Mouse (Mus musculus) midbrain, embryonic 13.5 days (tissue): Measurements from ENCODE around the gene Sec16a. TPM values are rescaled to one million over a fixed set of nuclear protein-coding genes. Genes with fewer than 3 reads are reported as not detected.

ENCODE experiments used
- ATAC-seq: fragments of 200-750 bp; cut with Nextera tagmentation; 2 replicates; pipeline ENCODE4 v1.8.0; 2017; ENCODE audit warnings: mild to moderate bottlenecking, moderate TSS enrichment, moderate library complexity
- H3K27ac ChIP-seq: fragments of 300-500 bp; sonication (generic); 2 replicates; pipeline ENCODE4 v1.5.1; 2015; ENCODE audit warnings: inconsistent platforms, mild to moderate bottlenecking, moderate library complexity
- H3K27me3 ChIP-seq: fragments of 300-500 bp; sonication (generic); 2 replicates; pipeline ENCODE4 v1.6.1; 2015; ENCODE audit warnings: mild to moderate bottlenecking, inconsistent platforms
- H3K36me3 ChIP-seq: fragments of 300-500 bp; sonication (generic); 2 replicates; pipeline ENCODE4 v1.6.1; 2015; ENCODE audit warnings: mild to moderate bottlenecking, inconsistent platforms
- H3K4me1 ChIP-seq: fragments of 300-500 bp; sonication (generic); replicated peaks from 2 replicates; pipeline ENCODE4 v1.6.1; 2015; ENCODE audit warnings: inconsistent platforms
- H3K4me2 ChIP-seq: fragments of 300-500 bp; sonication (generic); replicated peaks from 2 replicates; pipeline ENCODE4 v1.6.1; 2015; ENCODE audit warnings: moderate library complexity, mild to moderate bottlenecking, inconsistent platforms
- H3K4me3 ChIP-seq: fragments of 300-500 bp; sonication (generic); replicated peaks from 2 replicates; pipeline ENCODE4 v1.5.1; 2015; ENCODE audit warnings: mild to moderate bottlenecking, inconsistent platforms
- H3K9ac ChIP-seq: fragments of 300-500 bp; sonication (generic); replicated peaks from 2 replicates; pipeline ENCODE4 v1.6.1; 2015; ENCODE audit warnings: mild to moderate bottlenecking, inconsistent platforms
- H3K9me3 ChIP-seq: fragments of 300-500 bp; sonication (generic); 2 replicates; pipeline ENCODE4 v1.6.1; 2016; ENCODE audit warnings: mild to moderate bottlenecking, inconsistent platforms
- WGBS: fragments of 180-500 bp; shearing (Covaris S2); methylation state at CpG from one replicate; pipeline ENCODE4 v1.1.7; 2015; 5-methylcytosine and 5-hydroxymethylcytosine counted together
- polyA plus RNA-seq: library from polyadenylated mRNA; unstranded; fragments of >200 nt; fragmentation: Nextera tagmentation; extraction: Ambion mirVana; gene quantifications from 2 replicates; pipeline ENCODE4 v1.2.1, GENCODE M21; 2015

Gene Sec16a
- polyA plus RNA-seq, 1 experiment from 2014 or later: 22.8 TPM

DNA sequence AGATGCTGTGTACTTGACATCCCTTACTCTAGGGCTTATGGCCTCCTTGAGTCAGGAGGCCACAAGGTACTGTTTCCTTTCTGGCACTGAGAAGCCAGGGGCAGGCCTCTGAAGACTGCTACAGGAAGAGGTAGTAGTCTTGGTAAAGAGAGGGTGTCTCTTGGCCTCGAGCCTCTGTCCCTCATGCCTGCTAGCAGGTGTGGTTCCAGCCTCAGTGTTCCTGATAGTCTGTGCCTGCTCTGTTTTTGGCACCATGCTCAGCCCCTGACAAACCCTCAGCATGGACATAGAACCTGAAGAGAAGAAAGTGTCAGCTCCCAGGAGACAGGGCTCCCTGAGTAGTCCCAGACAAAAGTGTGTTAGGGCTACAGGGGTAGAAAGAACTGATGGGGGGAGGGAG lies 2.4 kb upstream of the Sec16a start:
- H3K4me2 ChIP-seq: no peak overlapping the region
- no peaks in the 10 kb centered on the region for H3K27me3 ChIP-seq
- H3K27ac ChIP-seq: no peak overlapping the region
- peaks cover 39% of the 10 kb centered on the region for H3K4me1 ChIP-seq
- H3K4me3 ChIP-seq: no peak overlapping the region
- H3K9ac ChIP-seq: 0 out of 2 replicates have a peak overlapping the region, but pooled peaks have one; percentile 0
- WGBS: 89% methylated on average over 1 of the region's 1 CpGs
- H3K36me3 ChIP-seq: no peaks in the 10 kb centered on the region
- ATAC-seq: no peak
- H3K9me3 ChIP-seq: no peaks in the 10 kb centered on the region

DNA sequence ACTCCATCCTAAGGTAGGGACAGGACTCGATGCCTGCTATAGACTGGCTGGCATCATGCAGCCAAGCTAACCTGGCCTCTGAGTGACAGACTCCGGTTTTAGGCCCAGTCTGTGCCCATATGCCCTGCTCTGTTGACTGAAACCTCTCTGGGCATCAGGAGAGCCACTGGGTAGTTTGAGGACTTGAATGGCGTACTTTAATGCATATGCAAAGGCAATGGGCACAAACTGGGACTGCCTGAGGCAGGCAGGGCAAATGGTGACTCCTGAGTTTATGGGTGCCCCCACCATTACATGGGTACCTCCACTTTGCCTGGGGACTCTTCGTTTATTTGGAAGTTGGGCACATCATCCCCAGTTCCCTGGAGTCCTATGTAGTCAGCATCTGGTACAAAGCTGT lies 1.7 kb upstream of the Sec16a start:
- Histone ChIP-seq H3K36me3 (peaks cover 2% of the 10 kb centered on the region), H3K4me1 (peaks cover 39% of the 10 kb centered on the region), H3K9ac (peak overlapping the region; percentile 85), H3K27ac (peak overlapping the region; percentile 86; the same call in 1 of the 2 replicates), H3K4me2 (peak overlapping the region; percentile 92), H3K27me3 (no peaks in the 10 kb centered on the region), H3K4me3 (peak overlapping the region; percentile 87), H3K9me3 (no peaks in the 10 kb centered on the region)
- ATAC-seq: no peak
- WGBS: 75% methylated on average over 4 of the region's 4 CpGs

DNA sequence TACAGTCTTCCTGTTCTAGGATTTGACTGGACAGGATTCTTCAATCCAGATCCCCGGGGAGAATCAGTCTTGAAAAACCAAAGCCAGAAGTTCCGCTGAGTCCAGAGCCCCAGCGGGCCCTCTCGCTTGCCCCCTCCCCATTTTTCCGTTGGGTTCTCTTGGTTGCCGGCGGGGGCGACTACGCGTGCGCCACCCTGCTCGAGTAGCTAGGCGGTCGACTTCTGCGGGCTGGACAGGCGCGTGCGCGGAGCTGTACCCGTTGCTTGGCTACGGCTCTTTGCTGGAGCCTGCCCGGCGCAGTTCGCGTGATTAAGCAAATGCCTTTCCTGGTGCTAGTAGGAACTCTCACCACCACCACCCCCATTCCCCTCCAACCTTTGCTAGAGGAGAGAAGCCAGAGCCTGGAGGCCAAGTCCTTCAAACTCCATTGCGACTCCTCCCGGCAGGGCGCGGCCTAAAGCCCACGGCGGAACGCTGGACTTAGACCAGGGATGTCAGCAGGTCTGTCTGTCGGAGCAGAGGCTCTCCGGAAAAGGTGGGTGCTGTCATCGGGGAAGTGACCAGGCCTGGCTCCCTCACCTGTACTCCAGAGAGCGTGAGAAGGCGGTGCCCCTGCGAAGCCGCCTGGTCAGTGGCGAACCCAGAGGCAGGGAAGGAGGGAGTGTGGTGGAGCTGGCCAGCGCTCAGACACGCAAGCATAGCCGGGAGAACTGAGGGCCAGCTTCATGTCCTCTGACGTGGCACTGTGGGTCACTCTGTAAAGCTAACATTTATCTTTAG lies 840 bp upstream of the Sec16a start:
- Histone ChIP-seq H3K9me3 (no peaks in the 10 kb centered on the region), H3K4me3 (peak overlapping the region; percentile 87), H3K4me1 (peaks cover 39% of the 10 kb centered on the region), H3K36me3 (peaks cover 10% of the 10 kb centered on the region), H3K9ac (peak overlapping the region; percentile 85), H3K27me3 (no peaks in the 10 kb centered on the region), H3K27ac (peak overlapping the region; percentile 86), H3K4me2 (peak overlapping the region; percentile 92)
- 1% methylated on average over 44 of the region's 44 CpGs for WGBS
- peak; percentile 92 for ATAC-seq

DNA sequence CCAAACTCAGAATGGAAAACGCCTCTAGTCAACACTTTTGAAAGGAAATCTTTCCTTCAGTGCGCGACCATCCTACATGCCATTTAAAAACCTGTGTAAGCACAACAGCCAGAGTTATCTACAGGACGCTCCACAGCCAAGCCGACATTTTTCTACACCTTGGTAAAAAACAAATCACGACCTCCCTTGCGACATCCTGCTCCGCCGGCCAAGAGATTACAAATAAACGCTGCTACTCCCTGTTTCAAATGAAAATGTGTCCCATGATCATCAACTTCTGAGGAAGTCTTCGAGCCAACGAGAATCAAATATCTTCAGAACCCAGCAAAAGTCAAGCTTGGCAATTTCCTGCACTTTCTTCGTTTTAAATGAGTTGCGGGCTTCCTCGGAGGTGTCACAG lies 648 bp downstream of the Sec16a start:
- peak overlapping the region; percentile 85 for H3K4me2 ChIP-seq
- 7% methylated on average over 15 of the region's 15 CpGs for WGBS
- no peak for ATAC-seq
- H3K4me1 ChIP-seq: peaks cover 34% of the 10 kb centered on the region
- no peaks in the 10 kb centered on the region for H3K9me3 ChIP-seq
- peak overlapping the region; percentile 90 for H3K9ac ChIP-seq
- H3K27ac ChIP-seq: peak overlapping the region; percentile 92
- peak overlapping the region; percentile 87 for H3K4me3 ChIP-seq
- H3K36me3 ChIP-seq: peaks cover 25% of the 10 kb centered on the region
- no peaks in the 10 kb centered on the region for H3K27me3 ChIP-seq

DNA sequence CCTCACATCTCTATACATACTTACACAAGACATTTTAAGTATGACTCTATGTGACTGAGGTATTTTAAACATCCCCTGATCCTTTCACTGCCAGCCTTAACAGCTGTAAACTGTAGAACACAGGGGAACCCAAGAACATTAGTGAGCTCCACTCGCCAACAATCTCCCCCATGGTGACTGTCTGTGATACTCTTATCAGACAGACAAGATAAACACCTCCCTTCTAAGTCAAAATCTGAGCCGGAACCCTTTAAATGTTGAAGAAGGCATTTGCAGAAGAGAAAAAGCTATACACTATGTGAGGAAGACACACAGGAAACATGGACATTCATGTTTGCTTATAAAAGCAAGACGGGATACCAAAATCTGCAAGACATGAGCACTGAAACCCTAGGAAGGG lies 1.1 kb downstream of the Sec16a start:
- 74% methylated on average over 3 of the region's 3 CpGs for WGBS
- peaks cover 30% of the 10 kb centered on the region for H3K36me3 ChIP-seq
- H3K4me2 ChIP-seq: peak overlapping the region; percentile 85
- ATAC-seq: no peak
- peak overlapping the region; percentile 87 for H3K4me3 ChIP-seq
- H3K4me1 ChIP-seq: peaks cover 34% of the 10 kb centered on the region
- no peak overlapping the region for H3K27ac ChIP-seq
- H3K9ac ChIP-seq: peak overlapping the region; percentile 90
- no peaks in the 10 kb centered on the region for H3K9me3 ChIP-seq
- H3K27me3 ChIP-seq: no peaks in the 10 kb centered on the region

DNA sequence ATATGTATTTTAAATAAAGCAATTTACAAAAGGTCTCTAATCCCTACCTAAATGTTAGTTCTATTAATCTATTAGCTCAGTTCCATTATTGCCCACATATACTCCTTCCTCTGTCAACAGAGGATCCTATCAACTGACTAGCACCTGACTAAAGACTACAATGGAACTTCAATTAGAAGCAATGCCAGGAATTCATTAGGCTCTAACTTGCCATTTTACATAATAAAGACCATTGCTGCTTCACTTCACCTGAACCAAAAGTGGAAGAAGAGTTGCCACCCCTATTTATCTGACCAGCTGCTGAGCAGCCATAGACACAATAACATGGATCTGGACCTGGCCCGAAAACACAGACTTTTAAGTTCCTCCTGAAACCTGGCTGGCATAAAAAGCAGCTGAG lies 2.2 kb downstream of the Sec16a start:
- Histone ChIP-seq H3K36me3 (peaks cover 40% of the 10 kb centered on the region), H3K9ac (no peak overlapping the region), H3K4me1 (peaks cover 39% of the 10 kb centered on the region), H3K9me3 (no peaks in the 10 kb centered on the region), H3K4me3 (no peak overlapping the region), H3K27me3 (no peaks in the 10 kb centered on the region), H3K27ac (no peak overlapping the region), H3K4me2 (peak overlapping the region; percentile 0; the same call in 1 of the 2 replicates)
- WGBS: 68% methylated on average over 1 of the region's 1 CpGs
- no peak for ATAC-seq

DNA sequence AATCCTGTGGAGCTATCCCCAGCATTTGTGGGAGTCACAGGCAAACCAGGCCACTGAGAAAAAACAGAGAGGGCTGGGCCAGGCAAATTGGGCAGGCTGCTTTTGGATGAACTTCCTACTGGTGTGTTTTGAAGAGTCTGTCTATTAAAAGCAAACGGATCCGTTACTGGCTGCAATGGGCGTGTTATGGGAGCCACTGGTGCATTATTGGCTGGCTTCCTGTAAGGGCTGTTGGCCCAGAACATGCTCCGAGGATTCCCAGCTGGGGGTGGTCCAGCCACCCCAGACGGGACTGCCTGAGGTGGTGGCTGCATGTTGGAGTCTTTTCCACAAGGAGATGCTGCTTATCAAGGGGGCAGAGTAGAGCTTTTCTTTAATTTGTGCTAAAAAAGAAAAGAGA lies 3.3 kb downstream of the Sec16a start:
- no peak overlapping the region for H3K4me3 ChIP-seq
- H3K36me3 ChIP-seq: peaks cover 48% of the 10 kb centered on the region
- H3K4me1 ChIP-seq: peaks cover 37% of the 10 kb centered on the region
- 87% methylated on average over 5 of the region's 5 CpGs for WGBS
- no peak overlapping the region; the same call in 1 of the 2 replicates for H3K9ac ChIP-seq
- no peak overlapping the region for H3K27ac ChIP-seq
- ATAC-seq: no peak
- H3K4me2 ChIP-seq: no peak overlapping the region
- H3K9me3 ChIP-seq: no peaks in the 10 kb centered on the region
- H3K27me3 ChIP-seq: no peaks in the 10 kb centered on the region

DNA sequence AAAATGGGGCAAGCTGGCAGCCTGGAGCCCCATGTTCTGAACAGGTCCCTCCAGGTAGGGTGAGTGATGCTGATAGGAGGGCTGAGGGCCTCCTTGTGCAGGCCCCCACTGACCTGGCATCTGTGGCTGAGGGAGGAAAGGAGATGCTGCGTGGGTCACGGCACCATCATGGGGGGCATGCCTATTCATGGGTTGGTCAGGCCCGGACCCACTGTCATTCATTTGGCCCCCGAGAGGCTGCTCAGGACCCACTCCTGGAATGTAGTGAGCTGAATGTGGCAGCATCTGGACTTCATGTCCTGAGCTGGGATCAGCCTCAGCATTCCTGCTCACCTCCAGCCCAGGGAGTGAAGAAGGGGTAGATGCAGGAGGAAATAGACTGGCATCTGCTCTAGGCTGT lies 3.8 kb downstream of the Sec16a start:
- 93% methylated on average over 4 of the region's 4 CpGs for WGBS
- H3K36me3 ChIP-seq: peaks cover 50% of the 10 kb centered on the region
- no peak for ATAC-seq

DNA sequence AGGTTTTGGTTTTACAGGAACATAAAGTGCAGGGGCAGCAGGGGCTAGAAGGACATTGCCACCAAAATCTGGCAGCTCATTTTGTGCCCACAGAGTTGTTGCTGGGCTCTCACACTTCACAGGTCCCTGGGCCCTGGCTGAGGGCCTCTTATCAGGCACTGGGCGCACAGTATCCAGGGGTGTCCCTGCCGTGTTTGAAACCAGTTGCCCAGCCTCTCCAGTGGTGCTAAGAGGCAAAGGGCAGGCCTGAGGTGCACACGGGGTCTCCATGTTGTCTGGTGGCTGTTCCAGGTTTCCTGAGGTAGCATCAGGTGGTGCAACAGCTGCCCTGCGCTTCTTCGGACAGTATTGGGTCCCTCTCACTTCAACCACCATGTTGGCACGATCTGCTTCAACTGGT lies 5.3 kb downstream of the Sec16a start:
- Histone ChIP-seq H3K36me3 (peaks cover 66% of the 10 kb centered on the region), H3K9ac (no peak overlapping the region), H3K9me3 (no peaks in the 10 kb centered on the region), H3K4me3 (no peak overlapping the region), H3K4me2 (no peak overlapping the region), H3K27me3 (no peaks in the 10 kb centered on the region), H3K27ac (no peak overlapping the region), H3K4me1 (peaks cover 30% of the 10 kb centered on the region)
- no peak for ATAC-seq
- WGBS: 96% methylated on average over 6 of the region's 6 CpGs

More for the DNA sequence above, 3.8 kb downstream of the Sec16a start:
- no peaks in the 10 kb centered on the region for H3K9me3 ChIP-seq
- no peak overlapping the region for H3K4me3 ChIP-seq
- H3K27me3 ChIP-seq: no peaks in the 10 kb centered on the region
- no peak overlapping the region for H3K27ac ChIP-seq
- no peak overlapping the region; the same call in 1 of the 2 replicates for H3K9ac ChIP-seq
- H3K4me1 ChIP-seq: peaks cover 33% of the 10 kb centered on the region
- H3K4me2 ChIP-seq: no peak overlapping the region

DNA sequence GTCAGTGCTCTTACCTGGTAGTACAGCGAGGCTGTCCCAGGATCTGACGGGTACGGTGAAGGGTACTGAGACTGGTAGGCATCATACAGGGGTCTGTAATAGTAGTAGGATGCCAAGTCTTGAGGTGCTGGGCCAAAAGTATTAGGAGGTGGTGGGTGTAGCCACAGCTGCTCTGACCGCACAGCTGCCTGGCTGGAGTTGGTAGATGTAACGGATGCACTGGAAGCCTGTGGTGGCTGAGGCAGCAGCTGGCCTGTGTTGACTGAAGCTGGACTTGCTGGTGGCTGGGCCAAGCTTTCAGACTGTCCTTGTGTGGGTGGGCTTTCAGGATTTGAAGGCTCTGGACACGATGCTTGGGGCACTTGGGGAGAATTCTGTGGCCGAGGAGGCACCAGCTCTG lies 6.6 kb downstream of the Sec16a start:
- peaks cover 78% of the 10 kb centered on the region for H3K36me3 ChIP-seq

DNA sequence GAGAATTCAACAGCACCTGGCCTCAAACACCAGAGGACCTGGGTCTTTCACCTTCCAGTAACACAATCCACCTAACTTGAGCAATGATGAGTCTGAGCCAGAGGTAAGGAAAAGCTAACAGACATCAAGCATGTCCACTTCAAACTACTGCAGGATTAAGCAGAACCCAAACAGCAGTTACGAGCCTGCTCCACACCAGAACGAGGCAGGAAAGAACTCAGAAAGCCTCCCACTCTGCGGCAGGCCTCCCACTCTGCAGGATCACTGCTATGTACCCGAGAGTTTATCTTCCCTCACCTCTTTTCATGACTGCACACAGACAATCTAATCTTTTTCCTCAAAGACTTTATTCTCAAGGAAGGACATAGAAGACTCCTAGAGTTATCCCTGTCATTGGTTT lies 7.8 kb downstream of the Sec16a start:
- Histone ChIP-seq H3K9ac (peak overlapping the region; percentile 45), H3K27me3 (no peaks in the 10 kb centered on the region), H3K4me2 (no peak overlapping the region), H3K4me3 (no peak overlapping the region), H3K9me3 (no peaks in the 10 kb centered on the region), H3K4me1 (peaks cover 15% of the 10 kb centered on the region), H3K27ac (no peak overlapping the region), H3K36me3 (peaks cover 89% of the 10 kb centered on the region)
- 73% methylated on average over 4 of the region's 4 CpGs for WGBS
- no peak for ATAC-seq

More for the DNA sequence above, 6.6 kb downstream of the Sec16a start:
- Histone ChIP-seq H3K9me3 (no peaks in the 10 kb centered on the region), H3K4me2 (no peak overlapping the region), H3K4me3 (no peak overlapping the region), H3K27me3 (no peaks in the 10 kb centered on the region), H3K9ac (peak overlapping the region; percentile 29; the same call in 1 of the 2 replicates), H3K4me1 (peaks cover 20% of the 10 kb centered on the region), H3K27ac (no peak overlapping the region)
- WGBS: 91% methylated on average over 7 of the region's 7 CpGs
- ATAC-seq: no peak

DNA sequence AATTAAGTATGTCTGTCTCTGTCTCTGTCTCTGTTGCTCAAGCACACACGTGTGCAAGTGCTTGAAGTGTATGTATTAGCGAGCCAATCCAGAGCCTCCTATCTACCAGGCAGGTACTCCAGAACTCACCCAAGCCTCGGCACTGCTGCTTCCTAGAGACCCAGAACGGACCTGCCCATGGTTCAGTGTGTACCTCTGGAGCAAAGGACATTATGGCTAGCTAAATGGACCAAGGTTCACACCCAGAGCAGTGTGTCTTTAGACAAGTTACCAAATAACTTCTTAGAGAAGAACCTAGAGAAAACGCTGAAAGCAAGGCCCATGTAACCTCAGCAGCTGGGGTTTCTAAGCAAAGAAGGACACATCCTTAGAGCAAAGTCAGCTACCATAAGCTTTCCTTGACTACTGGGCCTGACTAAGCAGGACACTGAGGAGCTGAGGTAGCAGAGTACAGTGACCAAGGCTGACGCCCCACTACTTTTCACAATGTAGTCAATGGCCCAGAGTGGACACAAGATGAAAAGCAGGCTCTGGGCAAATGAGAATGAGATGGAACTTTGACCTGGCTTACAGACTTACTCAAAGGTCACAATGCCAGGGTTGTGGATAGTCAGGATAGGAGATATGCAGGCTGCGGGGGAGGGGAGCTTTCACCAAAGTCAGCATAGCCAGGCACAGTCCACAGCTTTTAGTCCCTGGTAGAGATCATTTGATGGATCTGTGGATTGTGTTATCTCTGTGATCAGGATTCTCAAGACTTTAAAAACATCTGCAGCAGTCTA lies 10.0 kb downstream of the Sec16a start:
- WGBS: 94% methylated on average over 7 of the region's 7 CpGs
- H3K36me3 ChIP-seq: peaks cover 90% of the 10 kb centered on the region

More for the DNA sequence above, 10.0 kb downstream of the Sec16a start:
- no peaks in the 10 kb centered on the region for H3K27me3 ChIP-seq
- no peak overlapping the region for H3K4me2 ChIP-seq
- H3K9me3 ChIP-seq: no peaks in the 10 kb centered on the region
- ATAC-seq: no peak
- no peak overlapping the region for H3K9ac ChIP-seq
- no peak overlapping the region for H3K27ac ChIP-seq
- no peak overlapping the region for H3K4me3 ChIP-seq
- H3K4me1 ChIP-seq: peaks cover 15% of the 10 kb centered on the region
